Mouse (Mus musculus): ENCODE measurements around the gene Itga4.

The Itga4 gene

GRCm38 (mm10) chr2:79266480-79266879, 11.3 kb downstream of the Itga4 start:
- DNase-seq (ENCODE audit: low spot score in 2 of 2), result peak; percentile 67 to 82

GRCm38 (mm10) chr2:79267181-79267580, 12.0 kb downstream of the Itga4 start:
- peak; percentile 64 to 80 for DNase-seq (ENCODE audit: low spot score in 2 of 2)

GRCm38 (mm10) chr2:79268863-79269262, 13.6 kb downstream of the Itga4 start:
- no peak for DNase-seq (ENCODE audit: low spot score in 2 of 2)

- DNase-seq (ENCODE audit: low spot score in 2 of 2), result no peak
Measured at GRCm38 (mm10) chr2:79270034-79270535, 14.9 kb downstream of the Itga4 start.

- DNase-seq (ENCODE audit: low spot score in 2 of 2), result no peak
Measured at GRCm38 (mm10) chr2:79271838-79272237, 16.6 kb downstream of the Itga4 start.

GRCm38 (mm10) chr2:79278581-79278980, 23.4 kb downstream of the Itga4 start:
- DNase-seq (ENCODE audit: low spot score in 2 of 2), result no peak

GRCm38 (mm10) chr2:79284206-79284605, 29.0 kb downstream of the Itga4 start:
- no peak for DNase-seq (ENCODE audit: low spot score in 2 of 2)

GRCm38 (mm10) chr2:79290149-79290548, 34.9 kb downstream of the Itga4 start:
- DNase-seq (ENCODE audit: low spot score in 2 of 2), result no peak

- DNase-seq (ENCODE audit: low spot score in 2 of 2), result no peak
Measured at GRCm38 (mm10) chr2:79291922-79292321, 36.7 kb downstream of the Itga4 start.

GRCm38 (mm10) chr2:79292431-79292830, 37.2 kb downstream of the Itga4 start:
- no peak for DNase-seq (ENCODE audit: low spot score in 2 of 2)

GRCm38 (mm10) chr2:79302398-79302797, 47.2 kb downstream of the Itga4 start:
- no peak for DNase-seq (ENCODE audit: low spot score in 2 of 2)

GRCm38 (mm10) chr2:79307549-79307948, 52.3 kb downstream of the Itga4 start:
- DNase-seq (ENCODE audit: low spot score in 2 of 2), result no peak

- DNase-seq (ENCODE audit: low spot score in 2 of 2), result no peak
Measured at GRCm38 (mm10) chr2:79309454-79310118, 54.4 kb downstream of the Itga4 start.

- no peak for DNase-seq (ENCODE audit: low spot score in 2 of 2)
Measured at GRCm38 (mm10) chr2:79312499-79312898, 57.3 kb downstream of the Itga4 start.

- DNase-seq (ENCODE audit: low spot score in 2 of 2), result no peak
Measured at GRCm38 (mm10) chr2:79315108-79315507, 59.9 kb downstream of the Itga4 start.

- no peak for DNase-seq (ENCODE audit: low spot score in 2 of 2)
Measured at GRCm38 (mm10) chr2:79316182-79316880, 61.1 kb downstream of the Itga4 start.

- no peak for DNase-seq (ENCODE audit: low spot score in 2 of 2)
Measured at GRCm38 (mm10) chr2:79328079-79328478, 72.9 kb downstream of the Itga4 start.

- no peak for DNase-seq (ENCODE audit: low spot score in 2 of 2)
Measured at GRCm38 (mm10) chr2:79334661-79335060, 79.4 kb downstream of the Itga4 start.

GRCm38 (mm10) chr2:79336141-79336540, 80.9 kb downstream of the Itga4 start:
- no peak for DNase-seq (ENCODE audit: low spot score in 2 of 2)

- DNase-seq (ENCODE audit: low spot score in 2 of 2), result no peak
Measured at GRCm38 (mm10) chr2:79339003-79339402, 83.8 kb downstream of the Itga4 start.

GRCm38 (mm10) chr2:79343115-79343514, 87.9 kb downstream of the Itga4 start:
- DNase-seq (ENCODE audit: low spot score in 2 of 2), result no peak

GRCm38 (mm10) chr2:79351179-79352099, 96.2 kb downstream of the Itga4 start:
- no peak for DNase-seq (ENCODE audit: low spot score in 2 of 2)

Measured in natural killer cell, adult 2 months (primary cell).